Mouse (Mus musculus) embryonic stem cell, embryonic (primary cell): ENCODE data around the gene Lgals7.

Source experiments
- CTCF ChIA-PET, 4 experiments: fragments of 300-600 bp in 2 of 4; fragments of 350-600 bp in 2 of 4; sonication (Branson Sonifier 250); formaldehyde crosslinking; loops; one replicate each; lab custom pipeline; 2022; ENCODE audit warnings: inconsistent platforms in 2 of 4; lab: Charles Lee
- POLR2A ChIA-PET, 4 experiments: fragments of 300-600 bp in 2 of 4; fragments of 350-600 bp in 2 of 4; sonication (Branson Sonifier 250); formaldehyde crosslinking; loops; one replicate each; lab custom pipeline; 2022; ENCODE audit warnings: antibody characterized with exemption in 4 of 4, inconsistent platforms in 1 of 4; lab: Charles Lee

The Lgals7 gene

DNA sequence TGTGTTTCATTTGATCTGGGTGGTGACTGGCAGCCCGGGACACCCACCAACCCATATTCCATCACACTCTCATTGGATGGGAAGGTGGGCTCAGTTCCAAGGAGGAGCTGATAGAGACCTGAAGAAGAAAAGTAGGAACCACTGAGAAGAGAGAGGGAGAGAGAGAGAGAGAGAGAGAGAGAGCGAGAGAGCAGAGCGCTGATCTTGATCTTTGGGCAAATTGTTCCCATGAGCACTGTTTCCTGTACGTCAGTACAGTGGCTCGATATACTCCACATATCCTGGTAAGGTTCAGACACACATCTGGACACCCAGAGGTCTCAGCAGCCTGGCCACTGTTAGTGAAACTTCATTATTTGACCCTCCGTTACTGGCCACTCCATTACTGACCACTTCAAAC lies at the start of gene Lgals7:
Gene Lgals7 (plus strand): TSS at position 314 of the 400 bp plus-strand sequence.
- POLR2A ChIA-PET: interaction anchor here in 2 of 4 experiments (0.5 to 2.8 kb wide), 6 partner anchors 31 to 385 kb away, joined by 3 to 8 read pairs (median 4); partner anchors contain the start of genes Eif3k (in 1 of the 2) and Map4k1 (in 1 of the 2)
- CTCF ChIA-PET: interaction anchor here in 2 of 4 experiments (0.6 to 1.2 kb wide), 2 partner anchors 71 to 173 kb away, joined by 4 to 5 read pairs; no protein-coding TSS in a partner anchor

DNA sequence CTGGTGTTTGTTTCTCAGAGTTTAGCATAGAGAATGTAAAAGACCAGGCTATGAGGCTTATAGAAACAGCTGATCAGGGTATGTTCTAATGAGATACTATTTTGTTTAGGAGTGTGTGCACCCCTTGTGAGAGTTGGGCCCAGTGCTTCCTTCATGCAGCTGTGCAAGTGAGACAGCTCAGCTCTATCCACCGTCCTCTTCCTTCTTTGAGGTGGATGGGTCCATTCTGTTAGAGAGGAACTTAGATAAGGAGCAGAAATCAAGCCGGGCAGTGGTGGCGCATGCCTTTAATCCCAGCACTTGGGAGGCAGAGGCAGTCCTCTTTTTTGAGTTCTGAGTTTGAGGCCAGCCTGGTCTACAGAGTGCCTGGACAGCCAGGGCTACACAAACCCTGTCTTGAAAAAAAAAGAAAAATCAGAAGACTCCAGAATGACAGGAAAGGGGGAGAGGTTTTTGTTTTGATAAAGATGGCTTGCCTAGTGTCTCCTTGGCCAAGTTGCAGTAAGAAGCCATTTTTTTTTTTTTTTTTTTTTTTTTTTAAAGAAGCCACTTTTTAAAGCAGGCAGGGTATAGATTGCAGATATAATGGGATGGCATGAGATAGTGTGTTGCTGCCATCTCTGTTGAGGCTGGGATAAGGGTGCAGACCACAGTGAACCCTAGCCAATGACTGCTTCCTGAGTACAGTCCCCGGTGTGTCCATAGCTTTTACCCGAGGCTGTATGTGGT lies 49.2 kb upstream of the Lgals7 start:
- ChIA-PET POLR2A (interaction anchor here in 3 of 4 experiments (0.5 to 19.5 kb wide), 12 partner anchors 6 to 81 kb away, joined by 3 to 391 read pairs (median 6); partner anchors contain the start of genes Ech1 (in 2 of the 3) and Lgals4 (in 1 of the 3)), CTCF (interaction anchor here in 1 of 4 experiments (0.7 kb wide), 1 partner anchor 533 kb away, joined by 21 read pairs; no protein-coding TSS in a partner anchor)

DNA sequence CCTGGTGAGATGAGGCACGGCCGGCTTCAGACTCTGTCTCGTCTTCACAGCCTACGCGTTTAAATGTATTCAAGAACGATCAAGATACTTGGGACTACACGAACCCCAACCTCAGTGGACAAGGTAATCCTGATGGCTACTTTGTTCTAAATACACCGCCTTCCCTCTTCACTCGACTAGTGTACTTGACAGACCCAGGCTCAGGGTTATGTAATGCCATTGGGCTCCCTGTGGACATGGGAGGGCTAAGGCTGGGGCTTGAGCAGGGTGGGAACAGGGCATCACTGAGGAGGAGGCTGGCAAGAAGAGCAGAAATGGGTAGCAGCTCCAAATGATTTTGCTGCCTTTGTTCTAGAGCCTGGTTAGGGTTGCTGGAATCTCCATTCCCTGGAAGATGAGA lies 48.4 kb upstream of the Lgals7 start:
- POLR2A ChIA-PET: interaction anchor here in 3 of 4 experiments (0.9 to 19.5 kb wide), 15 partner anchors 6 to 477 kb away, joined by 3 to 391 read pairs (median 4); partner anchors contain the start of genes Ech1 (in 2 of the 3), Lgals4 (in 1 of the 3) and Supt5 (in 1 of the 3)
- CTCF ChIA-PET: interaction anchor here in 2 of 4 experiments (0.7 to 1.5 kb wide), 3 partner anchors 19 to 532 kb away, joined by 3 to 21 read pairs (median 3); no protein-coding TSS in a partner anchor

DNA sequence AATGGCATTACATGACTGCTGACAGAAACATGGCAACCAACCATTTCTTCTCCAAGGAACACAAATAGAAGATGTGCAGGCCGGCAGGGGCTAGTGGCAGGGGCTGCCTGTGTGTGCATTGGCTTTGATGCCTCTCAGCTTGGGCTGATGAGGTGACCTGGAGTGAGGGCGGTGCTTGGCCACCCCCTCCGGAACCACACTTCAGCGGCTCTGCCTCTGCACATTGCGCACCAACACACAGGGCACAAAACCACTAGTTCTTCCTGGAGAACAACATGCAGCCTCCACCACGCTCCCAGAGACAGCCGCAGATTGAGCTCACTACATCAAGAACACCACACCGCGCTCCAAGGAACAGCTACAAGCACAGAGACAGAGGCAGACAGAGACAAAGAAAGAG lies 47.5 kb upstream of the Lgals7 start:
- ChIA-PET CTCF (interaction anchor here in 2 of 4 experiments (0.5 to 1.5 kb wide), 3 partner anchors 11 to 443 kb away, joined by 3 read pairs; no protein-coding TSS in a partner anchor), POLR2A (interaction anchor here (0.5 to 19.5 kb wide), 20 partner anchors 9 to 478 kb away, joined by 3 to 391 read pairs (median 4); partner anchors contain the start of genes Ech1 (in 3 of the 4), Lgals4 (in 1 of the 4), Mrps12 (in 1 of the 4) and Sars2 (in 1 of the 4))

DNA sequence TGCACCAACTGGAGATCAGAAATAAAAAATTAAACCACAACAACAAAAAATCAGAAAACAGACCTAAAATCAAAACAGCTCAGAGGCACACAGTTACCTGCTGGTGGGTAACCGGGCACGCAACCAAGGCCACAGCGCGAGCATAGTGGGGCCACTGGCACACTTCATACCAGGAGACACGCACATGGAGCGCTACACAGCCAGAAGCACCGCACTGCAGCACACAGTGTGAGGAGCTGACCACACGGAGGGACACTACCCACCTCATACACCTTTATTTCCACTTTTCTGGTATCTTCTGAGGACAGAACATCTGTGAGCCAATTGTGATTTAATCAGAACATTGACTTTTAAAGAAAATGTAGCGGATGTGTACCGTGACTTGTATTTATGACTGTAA lies 46.7 kb upstream of the Lgals7 start:
- POLR2A ChIA-PET: interaction anchor here (0.5 to 19.5 kb wide), 21 partner anchors 6 to 421 kb away, joined by 3 to 391 read pairs (median 4); partner anchors contain the start of genes Ech1 (in 2 of the 4), Hnrnpl (in 2 of the 4), Mrps12 (in 2 of the 4) and Sars2 (in 2 of the 4)
- CTCF ChIA-PET: interaction anchor here (0.5 to 1.5 kb wide), 5 partner anchors 21 to 471 kb away, joined by 3 to 6 read pairs (median 4); partner anchors contain the start of genes Eif3k (in 1 of the 4) and Map4k1 (in 1 of the 4)

DNA sequence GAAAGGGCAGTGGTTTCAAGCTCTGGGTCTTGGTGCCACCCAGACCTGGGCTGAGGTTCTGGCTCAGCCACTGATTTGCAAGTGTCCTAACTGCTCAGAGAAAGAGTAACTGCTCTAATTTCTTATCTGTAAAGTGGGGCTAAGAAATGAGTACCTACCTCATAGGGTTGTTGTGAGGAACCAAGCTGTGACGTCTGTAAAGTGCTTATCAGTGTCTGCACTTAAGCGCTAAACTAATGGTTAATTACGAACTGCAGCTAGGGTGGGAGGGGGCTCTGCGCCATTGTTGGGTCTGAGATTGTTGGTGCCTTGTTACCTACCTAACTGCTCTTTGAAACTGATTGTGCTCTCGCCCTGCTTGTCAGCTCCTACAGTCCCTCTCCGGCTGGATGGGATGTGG lies 46.1 kb upstream of the Lgals7 start:
- CTCF ChIA-PET: interaction anchor here in 3 of 4 experiments (0.5 to 1.7 kb wide), 4 partner anchors 20 to 164 kb away, joined by 4 to 6 read pairs (median 4); partner anchors contain the start of genes Eif3k (in 1 of the 3) and Map4k1 (in 1 of the 3)

DNA sequence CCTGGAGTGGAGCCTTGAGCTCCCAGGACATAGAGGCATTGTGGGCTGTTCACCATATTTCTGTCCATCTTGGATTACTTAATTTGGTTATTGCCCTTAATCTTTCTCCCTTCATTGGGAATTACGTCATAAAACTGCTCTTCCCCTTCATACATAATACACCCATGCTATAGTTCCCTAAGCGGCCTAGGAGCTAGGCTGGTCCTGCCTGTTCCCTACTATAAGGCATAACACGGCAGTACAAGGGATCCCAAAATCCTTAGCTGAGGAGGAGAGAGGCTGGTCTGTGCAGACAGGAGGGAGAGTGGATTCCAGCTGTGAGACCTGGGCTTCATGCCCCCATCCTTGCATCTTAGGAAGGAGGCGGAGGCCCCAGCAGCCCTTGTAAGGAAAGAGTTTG lies 45.7 kb upstream of the Lgals7 start:
- POLR2A ChIA-PET: interaction anchor here (0.7 to 19.5 kb wide), 25 partner anchors 8 to 77 kb away, joined by 3 to 391 read pairs (median 4); partner anchors contain the start of genes Hnrnpl (in 3 of the 4), Ech1 (in 2 of the 4), Mrps12 (in 2 of the 4) and Sars2 (in 2 of the 4)
- CTCF ChIA-PET: interaction anchor here in 2 of 4 experiments (1.0 to 1.7 kb wide), 3 partner anchors 21 to 49 kb away, joined by 4 to 5 read pairs (median 4); no protein-coding TSS in a partner anchor

More for the DNA sequence above, 46.1 kb upstream of the Lgals7 start:
- POLR2A ChIA-PET: interaction anchor here (0.6 to 19.5 kb wide), 25 partner anchors 7 to 420 kb away, joined by 3 to 391 read pairs (median 4); partner anchors contain the start of genes Hnrnpl (in 3 of the 4), Ech1 (in 2 of the 4), Sirt2 (in 2 of the 4) and Lgals4 (in 1 of the 4)

DNA sequence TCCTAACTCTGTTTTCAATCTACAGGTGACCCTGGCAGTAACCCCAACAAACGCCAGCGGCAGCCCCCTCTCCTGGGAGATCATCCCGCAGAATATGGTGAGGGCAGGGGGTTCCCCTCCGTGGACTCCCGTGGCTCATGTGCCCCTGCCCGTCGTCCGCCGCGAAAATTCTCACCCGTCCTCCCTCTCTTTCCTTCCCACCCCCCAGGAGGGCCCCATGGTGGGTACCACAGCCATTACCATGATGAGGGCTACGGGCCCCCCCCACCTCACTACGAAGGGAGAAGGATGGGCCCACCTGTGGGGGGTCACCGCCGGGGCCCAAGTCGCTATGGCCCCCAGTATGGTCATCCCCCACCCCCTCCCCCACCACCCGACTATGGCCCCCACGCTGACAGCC lies 45.2 kb upstream of the Lgals7 start:
- CTCF ChIA-PET: interaction anchor here in 2 of 4 experiments (0.5 to 1.7 kb wide), 4 partner anchors 21 to 99 kb away, joined by 3 to 5 read pairs (median 4); no protein-coding TSS in a partner anchor
- POLR2A ChIA-PET: interaction anchor here (0.7 to 19.5 kb wide), 25 partner anchors 8 to 77 kb away, joined by 3 to 391 read pairs (median 4); partner anchors contain the start of genes Hnrnpl (in 3 of the 4), Mrps12 (in 2 of the 4), Sars2 (in 2 of the 4) and Capn12 (in 1 of the 4)

DNA sequence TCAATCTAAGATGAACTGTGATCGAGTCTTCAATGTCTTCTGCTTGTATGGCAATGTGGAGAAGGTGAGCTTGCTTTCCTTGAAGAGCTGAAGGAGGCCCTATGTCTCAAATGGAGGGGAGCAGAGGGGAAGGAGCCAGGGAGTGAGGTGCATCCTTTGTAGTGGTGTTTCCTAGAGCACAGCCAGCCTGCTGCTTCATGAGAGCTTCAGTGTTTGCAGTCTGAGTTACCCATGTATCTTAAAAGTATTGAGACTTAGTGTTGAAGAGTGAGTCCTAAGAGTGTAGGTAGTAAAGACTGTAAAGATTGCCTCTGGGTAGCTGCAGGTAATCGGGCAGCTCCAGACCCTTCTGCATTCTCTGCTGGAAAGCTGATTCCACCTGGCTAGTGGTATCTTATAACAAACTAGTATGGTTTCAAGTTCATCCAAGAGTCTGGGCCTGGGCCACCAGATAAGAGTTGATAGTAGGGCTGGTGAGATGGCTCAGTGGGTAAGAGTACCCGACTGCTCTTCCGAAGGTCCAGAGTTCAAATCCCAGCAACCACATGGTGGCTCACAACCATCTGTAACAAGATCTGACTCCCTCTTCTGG lies 44.7 kb upstream of the Lgals7 start:
- ChIA-PET POLR2A (interaction anchor here (0.5 to 19.5 kb wide), 19 partner anchors 9 to 77 kb away, joined by 3 to 391 read pairs (median 7); partner anchors contain the start of genes Hnrnpl (in 3 of the 4), Capn12 (in 1 of the 4), Ech1 (in 1 of the 4) and Lgals4 (in 1 of the 4)), CTCF (interaction anchor here in 2 of 4 experiments (0.5 to 1.7 kb wide), 2 partner anchors 22 to 98 kb away, joined by 3 to 5 read pairs; no protein-coding TSS in a partner anchor)

DNA sequence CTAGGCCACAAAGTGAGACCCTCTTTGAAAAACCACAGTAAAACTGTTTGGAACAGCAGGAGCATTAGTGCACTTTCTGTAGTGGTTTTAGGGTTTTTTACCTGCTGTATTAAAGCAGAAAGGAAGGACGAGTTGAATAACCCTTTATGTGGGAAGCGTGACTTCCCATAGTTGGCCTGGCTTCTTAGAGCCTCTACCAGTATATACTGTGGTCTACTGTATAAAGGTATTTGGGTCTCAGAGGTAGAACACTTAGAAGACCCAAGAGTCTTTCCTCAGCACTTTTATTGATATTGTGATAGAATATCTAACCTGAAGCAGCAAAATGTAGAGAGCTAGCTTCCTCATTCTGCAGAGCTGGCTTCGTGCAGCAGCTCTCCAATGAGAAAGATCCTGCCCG lies 44.1 kb upstream of the Lgals7 start:
- ChIA-PET CTCF (no interaction called here), POLR2A (interaction anchor here in 3 of 4 experiments (0.5 to 19.5 kb wide), 21 partner anchors 9 to 61 kb away, joined by 3 to 391 read pairs (median 6); partner anchors contain the start of genes Hnrnpl (in 3 of the 3), Capn12 (in 1 of the 3), Ech1 (in 1 of the 3) and Lgals4 (in 1 of the 3))

DNA sequence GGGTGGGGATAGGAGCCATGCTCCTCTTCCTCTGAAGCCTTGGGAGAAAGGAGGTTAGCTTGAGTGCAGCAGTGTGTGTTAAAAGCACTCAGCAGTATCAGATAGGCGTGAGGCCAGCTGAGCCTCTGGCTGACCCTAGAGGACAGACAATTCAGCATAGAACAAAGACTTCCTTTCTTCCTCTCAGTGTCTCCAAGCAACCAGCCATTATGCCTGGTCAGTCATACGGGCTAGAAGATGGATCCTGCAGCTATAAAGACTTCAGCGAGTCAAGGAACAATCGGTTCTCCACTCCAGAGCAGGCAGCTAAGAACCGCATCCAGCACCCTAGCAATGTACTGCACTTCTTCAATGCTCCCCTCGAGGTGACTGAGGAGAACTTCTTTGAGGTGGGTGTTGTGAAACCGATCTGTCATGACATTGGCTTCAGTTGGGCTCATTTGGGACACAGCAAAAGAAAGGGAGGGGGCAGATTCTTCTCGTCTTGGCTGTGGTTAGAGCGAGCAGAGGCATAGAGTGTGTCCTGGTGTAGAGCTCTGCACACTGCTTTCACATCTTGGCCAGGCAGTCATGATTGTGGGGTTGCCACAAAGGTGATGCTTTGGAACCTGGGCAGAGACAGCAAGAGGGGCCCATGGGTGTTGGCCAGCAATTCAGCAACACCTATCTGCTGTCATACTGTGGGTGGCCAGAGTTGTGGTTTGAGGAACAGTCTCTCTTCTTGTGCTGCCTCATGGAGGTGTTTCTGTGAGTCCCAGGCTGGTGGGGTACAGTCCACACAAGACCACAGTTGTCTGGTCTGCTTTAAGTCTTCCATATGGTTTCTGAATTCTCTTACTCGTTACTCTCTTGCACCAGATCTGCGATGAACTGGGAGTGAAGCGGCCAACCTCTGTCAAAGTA lies 43.0 kb upstream of the Lgals7 start:
- ChIA-PET CTCF (interaction anchor here in 2 of 4 experiments (0.6 to 1.6 kb wide), 3 partner anchors 10 to 23 kb away, joined by 3 to 7 read pairs (median 3); no protein-coding TSS in a partner anchor), POLR2A (interaction anchor here (0.8 to 19.5 kb wide), 29 partner anchors 8 to 70 kb away, joined by 3 to 391 read pairs (median 4); partner anchors contain the start of genes Hnrnpl (in 3 of the 4), Capn12 (in 1 of the 4), Ech1 (in 1 of the 4) and Lgals4 (in 1 of the 4))

DNA sequence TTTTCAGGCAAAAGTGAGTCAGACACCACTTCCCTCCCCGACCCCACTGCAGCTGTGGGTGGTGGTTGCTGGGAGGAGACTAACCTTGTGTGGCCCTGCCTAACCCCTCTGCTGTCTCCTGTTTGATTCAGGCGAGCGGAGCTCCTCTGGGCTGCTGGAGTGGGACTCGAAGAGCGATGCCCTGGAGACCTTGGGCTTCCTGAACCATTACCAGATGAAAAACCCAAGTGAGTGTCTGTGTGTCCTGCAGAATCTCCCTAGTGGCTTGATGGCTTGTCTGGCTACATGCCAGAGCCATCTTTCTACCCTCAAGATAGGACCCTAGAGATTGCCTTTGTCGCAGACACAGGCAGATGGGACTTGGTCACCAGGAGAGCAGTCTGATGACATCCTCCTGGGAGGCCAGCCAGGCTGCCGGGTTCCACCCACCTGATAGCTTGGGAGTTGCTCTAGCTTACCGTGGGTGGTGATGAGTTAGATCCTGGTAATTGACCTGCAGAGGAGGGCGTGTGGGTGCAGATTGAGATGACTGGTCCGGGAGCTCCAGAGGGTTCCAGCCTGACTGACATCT lies 42.3 kb upstream of the Lgals7 start:
- POLR2A ChIA-PET: interaction anchor here (0.8 to 19.5 kb wide), 23 partner anchors 9 to 69 kb away, joined by 3 to 391 read pairs (median 4); partner anchors contain the start of genes Hnrnpl (in 3 of the 4), Ech1 (in 1 of the 4), Lgals4 (in 1 of the 4) and Sirt2 (in 1 of the 4)
- CTCF ChIA-PET: interaction anchor here in 2 of 4 experiments (0.6 to 1.6 kb wide), 3 partner anchors 11 to 23 kb away, joined by 3 to 7 read pairs (median 3); no protein-coding TSS in a partner anchor

DNA sequence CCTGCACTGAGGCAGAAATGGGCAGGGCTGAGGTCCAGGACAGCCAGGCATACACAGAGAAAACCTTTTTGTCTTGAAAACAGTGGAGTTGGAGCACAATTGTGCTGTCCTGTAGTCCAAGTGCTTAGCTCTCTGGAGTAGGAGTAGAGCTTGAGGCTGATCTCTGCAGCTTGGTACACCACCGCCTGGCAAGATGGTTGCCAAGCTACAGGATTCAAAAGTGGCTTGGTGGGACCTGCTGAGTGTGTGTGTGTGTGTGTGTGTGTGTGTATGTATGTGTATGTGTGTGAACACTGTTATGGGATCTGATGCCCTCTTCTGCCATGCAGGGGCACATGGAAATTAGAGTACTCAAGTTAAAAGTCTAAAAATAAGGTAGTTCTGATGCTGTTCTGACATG lies 41.1 kb upstream of the Lgals7 start:
- ChIA-PET POLR2A (interaction anchor here (0.6 to 19.5 kb wide), 17 partner anchors 8 to 524 kb away, joined by 3 to 391 read pairs (median 5); partner anchors contain the start of genes Hnrnpl (in 3 of the 4), Ech1 (in 1 of the 4), Eif3k (in 1 of the 4) and Lgals4 (in 1 of the 4)), CTCF (no interaction called here)

DNA sequence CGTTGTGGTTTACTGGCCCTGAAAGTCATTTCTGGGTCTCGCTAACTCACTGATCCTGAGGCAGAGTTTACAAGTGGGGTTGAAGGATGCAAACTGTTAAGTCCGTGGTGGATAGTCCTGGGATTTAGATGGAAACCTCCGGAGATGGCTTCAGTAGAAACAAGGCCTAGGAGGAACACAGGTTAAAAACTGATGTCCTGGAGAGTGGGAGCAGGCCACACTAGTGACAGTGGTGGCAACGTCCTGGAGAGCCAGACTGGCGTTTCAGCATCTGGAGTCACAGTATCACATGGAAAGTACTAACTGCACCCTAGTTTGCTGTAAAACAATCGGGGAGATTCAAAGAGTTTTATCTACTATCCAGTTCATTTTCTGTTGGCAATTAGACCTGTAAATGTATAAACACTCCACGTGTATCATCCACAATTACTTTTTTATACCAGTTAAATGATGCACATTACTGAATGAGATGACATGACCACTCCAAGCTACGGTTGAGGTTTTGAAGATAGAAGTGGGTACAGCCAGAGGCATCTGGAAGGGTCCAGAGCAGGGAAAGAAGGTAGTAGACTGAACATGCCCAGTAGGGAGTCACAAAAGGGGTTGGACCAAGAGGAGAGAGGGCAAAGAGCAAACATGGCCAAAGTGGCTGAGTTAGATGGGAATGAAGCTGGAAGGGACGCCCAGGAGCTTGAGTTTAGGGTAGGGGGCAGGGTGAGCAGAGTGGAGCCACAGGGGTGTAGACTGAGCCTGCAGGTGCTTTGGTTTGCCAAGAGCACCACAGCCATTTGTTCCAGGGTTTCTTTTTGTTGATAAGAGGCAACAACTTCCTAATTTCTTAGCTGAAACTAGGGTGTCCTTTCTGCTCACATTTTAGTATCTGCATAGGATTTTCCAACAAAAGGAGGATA lies 40.4 kb upstream of the Lgals7 start:
- POLR2A ChIA-PET: interaction anchor here (0.6 to 19.5 kb wide), 26 partner anchors 8 to 467 kb away, joined by 3 to 391 read pairs (median 4); partner anchors contain the start of genes Hnrnpl (in 3 of the 4), Sirt2 (in 2 of the 4), Ech1 (in 1 of the 4) and Eif3k (in 1 of the 4)
- CTCF ChIA-PET: interaction anchor here (0.6 to 1.0 kb wide), 6 partner anchors 10 to 1374 kb away, joined by 3 to 16 read pairs (median 3); no protein-coding TSS in a partner anchor
